ENCODE assay signal across 7 mouse cellular contexts in genomic region chr5:112179213-112180057, GRCm38 (mm10).
DNase-seq lines count a peak whose midpoint lies in the region; ATAC-seq and TF ChIP-seq lines count a peak whose summit lies in the region.

No protein-coding gene starts in this region.

- H3K27ac ChIP-seq in intestine, postnatal 0 days (ENCODE audit: low read depth, low read length): no peak overlapping the region
- H3K27ac ChIP-seq in stomach, embryonic 14.5 days (ENCODE audit: low read length): no peak overlapping the region

- no peak for ATAC-seq in intestine, postnatal 0 days
- ATAC-seq in megakaryocyte, adult 5-6 weeks (ENCODE audit: poor library complexity, severe bottlenecking): peak; percentile 88
- ATAC-seq in stomach, embryonic 14.5 days (ENCODE audit: insufficient number of reproducible peaks, insufficient read depth, low FRiP score, low read depth): no peak

- H3K4me2 ChIP-seq in intestine, postnatal 0 days (replicated peaks; ENCODE audit: low read depth): peak overlapping the region; percentile 47
- H3K4me2 ChIP-seq in stomach, embryonic 14.5 days (replicated peaks; ENCODE audit: low read depth, low read length): peak overlapping the region; percentile 49

- no peak overlapping the region for H3K9ac ChIP-seq in intestine, postnatal 0 days (ENCODE audit: low read depth, low read length)
- peak overlapping the region; percentile 14; the same call in 1 of the 2 replicates for H3K9ac ChIP-seq in stomach, embryonic 14.5 days (replicated peaks; ENCODE audit: low read depth, low read length)

- peak overlapping the region; percentile 18 for H3K4me3 ChIP-seq in intestine, postnatal 0 days (ENCODE audit: low read depth, low read length)
- peak overlapping the region; percentile 18 for H3K4me3 ChIP-seq in stomach, embryonic 14.5 days (ENCODE audit: low read depth, low read length)

- TF ChIP-seq CTCF in intestine, postnatal 0 days (IDR thresholded peaks at IDR 0.05; ENCODE audit: low read depth): peak; percentile 75

- no peaks in the 10 kb centered on the region for H3K36me3 ChIP-seq in intestine, postnatal 0 days (ENCODE audit: control insufficient read depth, insufficient read depth)
- H3K36me3 ChIP-seq in stomach, embryonic 14.5 days (ENCODE audit: control insufficient read depth, insufficient read depth, low read length): no peaks in the 10 kb centered on the region

- H3K4me1 ChIP-seq in intestine, postnatal 0 days (replicated peaks; ENCODE audit: control insufficient read depth, insufficient read depth, low read length): no peaks in the 10 kb centered on the region
- H3K4me1 ChIP-seq in stomach, embryonic 14.5 days (ENCODE audit: control insufficient read depth, insufficient read depth, low read length): no peaks in the 10 kb centered on the region

- WGBS in intestine, postnatal 0 days: 16% methylated on average over 25 of the region's 25 CpGs
- 13% methylated on average over 25 of the region's 25 CpGs for WGBS in stomach, embryonic 14.5 days

- no peaks in the 10 kb centered on the region for H3K9me3 ChIP-seq in intestine, postnatal 0 days (ENCODE audit: control insufficient read depth)
- H3K9me3 ChIP-seq in stomach, embryonic 14.5 days (ENCODE audit: control insufficient read depth, low read depth, low read length): no peaks in the 10 kb centered on the region

- DNase-seq in left cerebral cortex, postnatal 14 days (ENCODE audit: low spot score in 2 of 2): peak; percentile 30 to 37
- no peak for DNase-seq in left cerebral cortex, postnatal 36 days (ENCODE audit: low spot score in 2 of 2)
- peak; percentile 51 for DNase-seq in c-Kit-positive CD71-negative TER-119-negative erythroid progenitor cells, embryonic 14.5 days (ENCODE audit: low read depth)
- peak; percentile 6 to 22 for DNase-seq in frontal cortex, postnatal 36 days (ENCODE audit: low spot score in 2 of 2)

- intact Hi-C loops in left cerebral cortex, postnatal 14 days (cut with DNase I): no loop called here
- intact Hi-C loops in left cerebral cortex, postnatal 36 days (cut with DNase I): no loop called here

- H3K27me3 ChIP-seq in intestine, postnatal 0 days (replicated peaks; ENCODE audit: control insufficient read depth, insufficient read depth, low read length): no peaks in the 10 kb centered on the region
- no peaks in the 10 kb centered on the region for H3K27me3 ChIP-seq in stomach, embryonic 14.5 days (ENCODE audit: control insufficient read depth, insufficient read depth, low read length)

Comparison
In these comparisons a context has a peak if more than half of its experiments do, and no peak if none do; other contexts are left out.
1. DNase-seq: peak in left cerebral cortex, postnatal 14 days (2 of 2), c-Kit-positive CD71-negative TER-119-negative erythroid progenitor cells, embryonic 14.5 days (single experiment) and frontal cortex, postnatal 36 days (2 of 2); none in left cerebral cortex, postnatal 36 days (0 of 2).